Mouse (Mus musculus) embryo, embryonic 11 days (tissue): ENCODE measurements around the gene Cypt12.

Source experiments
- DNase-seq: peaks from one replicate; pipeline ENCODE4 v3.0.0-alpha.2; 2015

The Cypt12 gene

GRCm38 (mm10) chr3:17948299-17948698, at the start of gene Cypt12:
Cypt12 (plus strand) TSS chr3:17948410.
- DNase-seq, result no peak

GRCm38 (mm10) chr3:17913796-17914195, 34.4 kb upstream of the Cypt12 start:
- DNase-seq, result no peak

GRCm38 (mm10) chr3:17940206-17940605, 8.0 kb upstream of the Cypt12 start:
- DNase-seq, result no peak
